Mouse (Mus musculus) thymus, postnatal 25 days (tissue): ENCODE results near the gene Insyn1.

Experiments
- DNase-seq: peaks from one replicate; pipeline ENCODE4 v3.0.0; 2022

Gene Insyn1

DNA sequence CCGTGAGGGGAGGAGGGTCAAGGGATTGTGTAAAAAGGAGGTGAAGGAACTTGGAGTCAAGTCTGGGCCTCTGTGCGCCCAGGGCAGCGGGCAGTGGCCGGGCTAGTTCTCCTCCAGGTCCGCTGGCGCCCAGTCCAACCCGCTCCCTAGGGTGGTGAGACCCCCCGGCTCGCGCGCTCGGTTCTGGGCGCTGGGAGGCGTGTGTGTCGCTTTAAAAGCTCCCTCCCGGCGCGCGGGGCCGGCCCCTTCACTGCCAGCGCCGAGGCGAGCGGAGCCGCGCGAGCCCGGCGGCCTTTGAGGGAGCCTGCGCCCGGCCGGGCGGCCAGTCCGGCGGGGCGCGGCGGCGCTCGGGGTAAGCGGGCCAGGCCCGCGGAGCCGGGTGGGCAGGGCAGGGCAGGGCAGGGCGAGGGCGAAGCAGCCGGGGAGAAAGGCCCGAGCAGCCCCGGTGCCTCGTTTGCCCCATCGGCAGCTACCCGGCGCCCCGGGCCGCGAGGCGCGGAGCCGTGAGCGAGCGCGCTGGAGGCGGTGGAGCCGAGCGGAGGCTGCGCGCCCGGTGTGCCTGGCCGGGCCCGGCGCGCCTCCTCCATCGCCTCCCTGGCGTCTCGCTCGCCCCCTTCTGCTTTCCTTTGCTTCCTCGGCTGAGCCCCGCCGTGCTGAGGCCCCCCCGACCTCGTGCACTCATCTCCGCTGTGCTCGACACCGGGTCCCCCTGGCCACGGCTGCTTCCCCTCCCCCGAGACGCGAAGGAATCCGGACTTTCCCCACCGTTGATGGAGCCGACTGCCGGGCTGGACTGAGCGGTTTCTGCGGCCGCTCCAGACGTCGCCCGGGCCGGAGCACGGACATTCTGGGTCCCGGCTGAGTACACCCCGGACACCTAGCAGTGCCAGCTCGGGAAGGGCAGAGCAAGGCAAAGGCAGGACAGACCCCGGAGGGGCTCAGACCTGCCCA, at the start of gene Insyn1:
Gene Insyn1, plus strand, starts transcription at position 753 of the 951 bp plus-strand sequence.
- peak; percentile 21 for DNase-seq

DNA sequence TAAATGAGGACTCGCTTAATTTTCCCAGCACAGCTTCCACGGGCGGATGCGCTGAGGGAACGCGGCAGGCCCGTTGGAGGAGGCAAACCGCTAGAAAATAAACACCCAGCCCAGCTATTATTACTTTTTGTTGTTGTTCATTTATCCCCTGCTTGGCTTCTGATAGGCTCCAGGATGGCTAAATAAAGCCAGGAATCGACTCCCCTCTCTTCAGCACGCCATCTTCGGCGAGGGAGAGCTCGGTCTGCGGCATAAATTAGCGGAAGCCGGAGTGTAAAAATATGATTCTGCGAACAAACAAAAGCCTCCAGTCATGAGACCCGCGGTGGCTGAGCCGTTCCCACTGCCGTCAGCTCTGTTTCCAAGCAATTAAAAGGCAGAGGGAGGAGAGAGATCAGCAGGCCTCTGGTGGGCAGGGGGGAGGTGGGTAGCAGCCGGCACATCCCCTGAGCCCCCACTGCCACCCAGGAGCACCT, 49.4 kb upstream of the Insyn1 start:
- DNase-seq, result no peak

DNA sequence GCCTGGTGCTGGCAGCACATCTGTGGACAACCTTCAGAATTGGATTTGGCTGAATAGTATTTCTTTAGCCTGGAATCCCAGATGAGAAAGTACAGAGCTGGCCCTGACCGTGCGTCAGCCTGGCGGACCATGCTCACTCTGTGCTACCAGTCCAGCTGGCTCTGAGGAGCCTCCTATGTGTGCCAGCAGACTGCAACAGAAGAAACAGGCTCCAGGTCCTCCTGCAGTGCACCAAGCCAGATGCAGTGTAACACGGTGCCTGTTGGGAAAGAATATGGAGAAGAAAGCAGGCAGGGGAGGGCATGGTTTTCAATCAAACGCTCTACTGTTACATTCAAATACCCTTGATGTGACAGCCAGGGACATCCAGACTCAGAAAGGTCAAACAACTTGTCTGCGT, 48.3 kb upstream of the Insyn1 start:
- DNase-seq, result no peak

DNA sequence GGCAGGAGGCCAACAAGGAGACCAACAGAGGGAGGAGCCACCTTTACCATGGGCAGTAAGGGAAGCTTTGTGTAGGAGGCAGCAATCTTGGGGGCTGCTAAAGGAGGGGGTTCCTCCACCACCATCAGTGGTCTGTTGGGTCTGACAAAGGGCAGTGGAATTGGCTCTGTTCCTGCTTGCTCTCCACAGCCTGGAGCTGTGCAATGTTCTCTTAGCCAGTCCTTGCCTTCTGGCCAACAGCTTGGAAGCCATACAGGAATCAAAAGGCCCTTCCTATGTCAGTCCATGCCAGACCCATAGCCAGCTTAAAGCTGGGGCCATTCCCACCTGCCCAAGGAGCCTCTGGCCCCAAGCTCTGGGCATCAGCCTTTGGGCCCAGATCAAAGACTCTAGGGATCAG, 47.8 kb upstream of the Insyn1 start:
- DNase-seq, result no peak

DNA sequence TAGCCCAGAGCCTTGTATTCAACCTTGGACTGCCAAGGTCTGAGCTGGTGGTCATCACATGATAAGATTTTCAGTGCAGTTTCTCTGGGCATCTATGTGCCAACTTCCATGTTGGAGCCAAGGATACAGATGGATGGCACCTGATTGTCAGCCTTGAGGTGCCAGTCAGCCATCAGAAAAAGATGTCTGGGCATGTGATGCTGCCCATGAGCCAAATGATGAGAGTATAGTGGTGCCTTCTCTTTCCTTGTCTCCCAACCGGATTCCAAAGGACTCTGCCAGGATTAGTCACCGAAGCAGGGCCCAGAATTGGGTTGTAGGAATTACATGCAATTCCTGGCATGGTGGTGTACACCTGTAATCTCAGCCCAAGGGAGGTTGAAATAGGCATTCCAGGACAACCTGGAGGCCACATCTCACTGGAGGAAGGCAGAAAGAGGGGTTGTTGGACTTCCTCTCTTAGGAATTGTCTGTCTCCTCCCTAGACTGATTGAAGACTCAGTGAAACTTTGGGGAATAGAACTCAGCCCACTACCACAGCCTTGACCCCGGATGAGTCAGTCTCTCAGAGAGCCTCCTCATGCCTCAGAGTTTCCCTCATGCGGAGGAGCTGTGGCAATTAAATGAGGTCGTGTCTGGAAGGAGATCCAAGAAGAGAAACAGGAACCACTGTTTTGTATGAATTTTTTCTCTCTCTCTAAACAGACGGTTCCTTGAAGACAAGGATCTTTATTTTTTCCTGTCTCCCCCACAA, 46.9 kb upstream of the Insyn1 start:
- DNase-seq, result no peak

DNA sequence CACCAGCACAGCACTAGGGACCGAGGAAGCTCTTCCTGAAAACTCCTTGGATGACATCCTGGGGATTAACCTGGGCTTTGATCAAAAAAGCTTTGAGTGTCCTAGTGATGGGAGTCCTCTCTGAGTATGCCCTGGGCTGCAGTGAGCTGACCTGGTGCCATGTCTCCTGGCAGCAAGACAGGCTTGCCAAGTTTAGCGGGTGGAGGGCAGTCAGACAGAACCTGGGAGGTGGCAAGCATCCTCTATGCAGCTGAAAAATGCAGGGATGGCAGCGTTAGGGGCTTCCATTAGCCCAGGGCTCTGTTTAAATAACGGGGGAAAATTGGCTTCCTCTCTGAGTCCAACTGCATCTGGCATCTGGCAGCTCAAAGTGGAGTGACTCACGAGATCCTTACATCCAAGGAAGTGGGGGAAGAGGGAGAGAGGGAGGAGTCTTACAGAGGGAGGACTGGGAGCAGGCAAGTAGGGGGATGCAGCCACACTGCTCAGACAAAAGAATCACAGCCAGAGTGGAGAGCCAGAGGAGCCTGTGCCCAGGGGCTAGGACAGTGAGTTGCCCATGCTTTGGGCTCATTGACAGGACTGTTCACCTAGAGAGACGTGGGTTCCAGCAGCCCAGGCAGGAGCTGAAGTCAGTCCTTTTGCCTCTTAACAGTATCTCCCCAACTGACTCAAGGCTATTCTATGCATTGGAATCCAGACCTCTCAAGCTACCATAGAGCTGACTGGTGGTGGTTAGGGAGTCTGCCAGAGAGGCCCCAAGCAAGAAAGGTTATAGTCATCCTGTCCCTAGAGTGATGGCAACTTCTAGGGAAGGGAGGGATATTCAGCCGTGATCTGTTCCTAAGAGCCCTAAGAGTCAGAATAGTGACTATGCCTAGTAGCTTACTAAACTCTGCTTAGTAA, 46.0 kb upstream of the Insyn1 start:
- no peak for DNase-seq

DNA sequence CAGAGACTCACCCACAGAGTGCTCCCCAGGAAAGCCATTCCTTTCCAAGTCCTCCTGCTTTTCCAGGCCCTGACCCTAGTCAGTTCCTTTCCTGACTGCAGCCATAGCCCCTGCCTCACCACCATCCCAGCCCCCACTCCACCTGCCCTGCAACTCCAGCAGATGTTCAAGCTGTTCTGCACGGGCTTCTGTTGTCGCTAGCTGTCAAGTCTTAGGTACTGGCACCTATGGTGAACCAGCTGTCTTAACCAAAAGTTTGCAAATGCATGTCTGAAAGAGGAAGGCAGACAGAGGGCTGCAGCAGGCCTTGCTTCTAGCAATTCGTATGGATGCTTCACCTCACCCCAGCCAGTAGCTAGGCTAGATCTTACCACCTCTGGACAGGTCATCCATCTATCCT, 45.3 kb upstream of the Insyn1 start:
- DNase-seq, result no peak

DNA sequence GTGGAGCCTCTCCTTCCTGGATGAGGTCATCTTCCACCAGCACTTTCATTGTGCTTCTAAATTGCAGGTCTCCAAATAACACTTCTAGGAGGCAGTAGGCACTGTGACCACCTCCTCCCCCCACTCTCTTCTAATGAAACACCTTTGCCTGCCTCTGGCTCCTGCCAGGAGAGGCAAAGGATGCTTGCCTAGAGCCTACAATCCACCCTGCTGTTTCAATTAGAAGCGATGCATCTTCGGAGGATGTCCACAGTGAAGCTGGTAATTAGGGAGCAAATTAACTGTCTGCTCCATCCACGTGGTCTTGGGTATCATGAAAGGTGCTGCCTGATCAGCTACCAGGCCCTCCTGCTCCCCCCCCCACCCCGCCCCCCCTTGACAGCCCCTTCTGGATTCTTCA, 41.6 kb upstream of the Insyn1 start:
- no peak for DNase-seq

DNA sequence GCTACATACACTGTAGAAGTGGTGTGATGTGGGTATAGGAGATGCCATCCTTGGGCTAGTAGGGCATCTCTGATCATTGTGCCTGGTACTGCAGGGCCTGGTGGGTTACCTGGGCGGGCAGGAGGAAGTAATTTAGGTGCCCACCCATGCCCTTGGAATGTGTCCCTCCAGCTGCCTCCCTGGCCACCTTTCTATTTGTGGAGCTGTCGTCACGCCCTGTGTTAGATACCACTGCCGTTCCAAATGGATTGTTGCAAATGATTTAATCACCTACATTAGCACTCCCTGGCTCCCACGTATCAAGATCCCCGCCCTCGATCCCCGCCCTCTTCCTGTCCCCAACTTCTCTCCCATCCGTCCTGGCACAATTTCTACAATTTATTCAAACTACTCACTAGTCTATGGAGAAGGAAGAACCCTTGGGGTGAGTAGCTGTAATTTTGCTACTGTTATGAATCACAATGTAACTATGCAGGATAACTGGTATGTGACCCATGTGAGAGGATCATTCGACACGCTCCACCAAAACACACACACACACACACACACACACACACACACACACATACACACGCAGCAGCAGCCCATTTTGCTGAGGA, 40.3 kb upstream of the Insyn1 start:
- DNase-seq, result no peak

DNA sequence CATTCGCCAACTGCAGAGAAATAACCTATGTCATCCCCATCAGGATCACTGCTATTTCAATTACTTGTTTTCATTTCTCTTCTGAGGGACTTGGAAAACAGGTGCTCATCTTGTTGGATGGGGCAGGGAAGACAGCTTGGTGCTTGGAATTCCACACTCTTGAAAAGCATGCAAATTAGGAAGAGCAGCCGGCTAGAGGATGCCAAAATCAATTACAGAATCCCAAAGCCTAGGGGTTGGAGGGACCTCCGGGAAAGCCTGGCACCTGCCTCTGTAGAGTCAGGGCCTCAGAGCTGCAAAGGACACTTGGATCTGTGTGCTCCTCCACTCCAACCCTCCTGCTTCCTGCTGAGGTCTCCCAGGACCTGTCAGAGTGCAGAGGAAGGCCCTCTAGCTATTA, 38.9 kb upstream of the Insyn1 start:
- DNase-seq, result no peak

- DNase-seq, result no peak
Measured at GRCm38 (mm10) chr9:58453791-58454378, 34.5 kb upstream of the Insyn1 start.

DNA sequence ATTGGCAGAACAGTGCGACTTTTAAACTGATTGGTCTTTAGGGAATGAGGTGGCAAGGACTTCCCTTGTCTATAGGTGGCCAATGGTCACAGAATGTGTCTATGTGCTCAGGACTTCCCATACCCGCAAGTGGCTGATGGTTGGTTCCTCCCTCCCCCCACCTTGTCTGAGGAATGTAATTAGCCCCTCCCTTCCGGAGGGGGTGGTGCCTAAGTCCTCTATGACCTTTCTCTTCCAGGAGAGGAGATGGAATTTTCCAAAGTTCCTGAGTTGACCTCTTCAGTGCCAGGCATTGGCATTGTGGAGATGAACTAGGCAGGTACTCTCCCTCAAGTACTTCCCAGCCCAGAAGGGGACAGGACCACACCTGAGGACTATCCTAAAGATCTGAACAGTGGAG, 33.5 kb upstream of the Insyn1 start:
- no peak for DNase-seq

DNA sequence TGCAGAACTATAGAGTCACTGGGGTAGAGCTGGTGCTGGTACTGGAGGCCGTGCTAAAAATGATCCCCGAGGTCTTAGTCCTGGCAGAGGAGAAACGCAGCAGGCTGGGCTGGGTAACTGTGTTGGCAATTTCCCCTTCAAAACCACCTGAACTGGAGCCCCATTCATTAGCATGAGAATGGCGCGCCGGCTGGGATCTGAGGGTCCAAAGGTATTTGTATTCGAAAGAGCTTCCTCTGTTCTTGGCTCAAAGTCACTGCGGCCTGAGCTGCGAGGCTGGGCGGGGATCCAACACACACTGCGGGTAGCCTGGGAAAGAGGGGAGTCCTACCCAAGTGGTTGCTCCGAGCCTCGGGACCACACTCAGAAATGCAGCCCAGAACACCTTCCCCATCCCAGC, 32.6 kb upstream of the Insyn1 start:
- no peak for DNase-seq

DNA sequence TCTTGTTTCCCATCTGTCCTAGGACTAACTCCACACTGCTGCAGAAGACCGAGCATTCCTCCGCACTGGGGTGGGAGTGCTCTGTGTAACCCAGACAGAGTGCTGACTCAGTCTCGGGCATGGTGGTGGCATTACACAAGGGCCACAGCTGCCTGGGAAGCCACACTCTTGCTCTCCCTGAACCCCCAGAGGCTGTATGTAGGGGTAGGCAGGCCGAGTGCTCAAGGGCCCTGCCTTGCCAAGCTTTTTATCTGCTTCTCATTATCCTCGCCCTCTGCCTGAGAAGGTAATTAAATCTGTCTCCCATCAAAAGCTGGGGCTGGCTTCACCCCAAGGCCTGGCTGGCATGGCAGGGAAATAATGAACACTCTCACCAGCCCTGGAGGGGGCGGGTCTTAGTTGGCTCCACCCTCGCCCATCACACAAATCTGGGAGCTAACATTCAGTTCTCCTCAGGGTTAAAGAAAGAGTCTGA, 30.9 kb upstream of the Insyn1 start:
- DNase-seq, result no peak

- no peak for DNase-seq
Measured at GRCm38 (mm10) chr9:58458341-58458740, 30.1 kb upstream of the Insyn1 start.

DNA sequence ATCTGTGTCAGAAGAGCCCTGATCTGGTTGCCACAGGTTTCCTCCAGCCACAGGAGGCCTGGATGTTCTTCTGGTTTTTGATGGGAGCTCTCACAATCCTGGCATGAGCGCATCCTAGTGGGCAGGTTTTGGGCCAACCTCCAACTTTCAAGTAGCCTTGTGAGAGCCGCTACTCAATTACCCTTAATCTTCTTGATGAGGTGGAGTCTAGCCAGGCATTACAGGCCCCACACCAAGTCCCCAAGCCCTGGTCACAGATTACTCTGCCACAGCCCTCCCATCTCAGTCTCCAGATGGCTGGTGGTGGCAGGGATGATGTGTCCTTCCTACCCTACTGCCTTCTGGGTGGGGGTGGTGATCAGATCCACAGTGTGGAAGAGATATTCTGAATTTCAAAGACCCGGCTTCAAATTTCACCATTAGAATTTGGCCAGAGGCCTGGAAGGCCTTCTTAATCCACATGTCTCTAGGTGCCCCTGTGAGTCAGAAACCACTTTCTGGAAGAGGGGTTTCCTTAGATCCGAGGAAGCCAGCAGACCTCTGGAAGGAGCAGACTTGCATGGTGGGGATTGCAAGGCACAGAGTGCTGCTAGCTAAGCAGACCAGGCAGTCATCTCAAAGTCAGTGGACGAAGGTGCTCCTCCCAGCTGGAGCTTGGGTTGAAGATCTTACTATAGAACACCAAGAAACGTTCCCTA, 29.4 kb upstream of the Insyn1 start:
- no peak for DNase-seq

DNA sequence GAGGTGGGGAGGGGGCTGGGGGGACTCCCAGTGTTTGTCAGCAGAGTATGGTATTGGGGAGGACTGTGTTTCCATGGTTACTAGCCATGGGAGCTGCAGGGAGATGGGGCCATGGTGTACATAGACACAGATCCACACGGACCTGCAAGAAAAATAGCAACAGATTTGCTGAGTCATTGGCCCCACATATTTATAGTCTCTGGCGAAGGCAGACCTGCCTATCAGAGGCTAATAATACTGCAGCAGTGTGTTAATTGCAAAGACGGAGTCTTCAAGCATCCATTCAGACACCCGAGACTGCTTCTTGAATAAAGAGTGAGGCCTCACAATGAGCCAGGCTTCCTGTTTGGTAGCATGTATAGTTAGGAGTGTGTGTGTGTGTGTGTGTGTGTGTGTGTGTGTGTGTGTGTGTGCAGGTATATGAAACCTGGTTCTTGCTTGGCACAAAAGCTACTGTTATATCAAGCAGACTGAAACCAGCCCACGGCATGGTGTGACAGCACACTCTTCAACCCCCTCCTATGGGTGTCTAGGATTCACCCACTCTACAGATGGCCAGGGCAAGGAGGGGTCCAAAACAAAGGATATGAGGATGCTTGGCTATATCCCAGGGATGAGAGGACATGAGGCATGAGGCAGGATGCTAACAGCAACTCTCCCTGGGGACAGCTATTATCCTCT, 20.9 kb upstream of the Insyn1 start:
- no peak for DNase-seq

DNA sequence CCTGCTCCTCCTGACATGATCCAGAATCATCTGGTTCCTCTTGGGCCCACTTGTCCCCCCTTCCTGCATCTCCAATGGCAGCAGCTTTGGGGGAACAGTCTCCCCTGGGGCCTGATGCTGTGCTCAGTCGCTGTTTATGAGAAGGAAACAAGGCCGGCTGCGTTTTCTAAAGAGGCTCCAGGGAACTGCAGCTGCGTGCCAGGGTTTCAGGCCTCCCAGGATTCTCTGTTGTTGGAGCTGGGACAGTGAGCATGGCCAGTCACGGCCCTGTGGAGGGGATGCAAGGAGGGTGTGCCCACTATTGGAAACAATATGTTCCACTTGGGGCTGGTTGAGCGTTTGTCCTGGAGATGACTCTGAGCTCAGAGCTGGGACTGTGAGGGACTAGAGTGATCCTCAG, 17.9 kb upstream of the Insyn1 start:
- no peak for DNase-seq

GRCm38 (mm10) chr9:58473211-58473815, 15.1 kb upstream of the Insyn1 start:
- DNase-seq, result no peak

DNA sequence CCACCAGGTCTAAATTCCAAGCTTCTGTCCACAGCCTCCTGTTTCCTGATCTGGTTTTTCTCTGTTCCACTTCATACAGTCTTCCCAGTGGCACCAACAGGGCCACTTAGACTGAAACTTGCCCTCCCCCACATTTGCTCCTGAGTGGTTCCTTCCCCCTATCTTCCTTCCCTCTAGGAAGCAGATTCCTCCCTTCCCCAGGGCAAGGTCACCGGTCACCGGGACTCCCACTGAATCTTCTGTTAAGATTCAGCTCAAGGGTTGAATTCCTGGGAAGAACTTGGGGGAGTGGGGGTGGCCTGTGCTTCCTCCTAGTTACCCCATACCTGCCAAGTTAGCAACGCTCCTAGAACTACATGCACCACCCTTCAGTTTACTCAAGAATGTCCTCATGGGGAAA, 1.3 kb upstream of the Insyn1 start:
- DNase-seq, result no peak
